Mouse (Mus musculus): ENCODE data around the gene Wdfy2.
"Not testable (repeated sequence)": the region's sequence is repeated elsewhere in the genome, so short reads cannot be mapped to it uniquely, and the experiment has no call there.

Wdfy2 gene

GRCm38 (mm10) chr14:62880084-62880851, 42.8 kb downstream of the Wdfy2 start:
- DNase-seq = no peak

GRCm38 (mm10) chr14:62882061-62882614, 44.7 kb downstream of the Wdfy2 start:
- DNase-seq = peak in 1 of 2 experiments; percentile 14

GRCm38 (mm10) chr14:62883551-62883950, 46.1 kb downstream of the Wdfy2 start:
- DNase-seq = no peak

GRCm38 (mm10) chr14:62884171-62884570, 46.7 kb downstream of the Wdfy2 start:
- DNase-seq = no peak

- no peak for DNase-seq
Observed at GRCm38 (mm10) chr14:62884639-62885038, 47.2 kb downstream of the Wdfy2 start.

- DNase-seq = no peak
Observed at GRCm38 (mm10) chr14:62885146-62885545, 47.7 kb downstream of the Wdfy2 start.

- DNase-seq = no peak
Observed at GRCm38 (mm10) chr14:62891401-62891800, 53.9 kb downstream of the Wdfy2 start.

- DNase-seq = no peak
Observed at GRCm38 (mm10) chr14:62892771-62893641, 55.5 kb downstream of the Wdfy2 start.

- DNase-seq = not testable (repeated sequence)
Observed at GRCm38 (mm10) chr14:62893642-62894180, 56.2 kb downstream of the Wdfy2 start.

- DNase-seq = no peak
Observed at GRCm38 (mm10) chr14:62894924-62895840, 57.7 kb downstream of the Wdfy2 start.

GRCm38 (mm10) chr14:62898061-62898460, 60.6 kb downstream of the Wdfy2 start:
- DNase-seq = no peak

- DNase-seq = no peak
Observed at GRCm38 (mm10) chr14:62907888-62908287, 70.4 kb downstream of the Wdfy2 start.

- DNase-seq = no peak
Observed at GRCm38 (mm10) chr14:62908550-62908949, 71.1 kb downstream of the Wdfy2 start.

- DNase-seq = no peak
Observed at GRCm38 (mm10) chr14:62910859-62911258, 73.4 kb downstream of the Wdfy2 start.

GRCm38 (mm10) chr14:62915146-62915685, 77.7 kb downstream of the Wdfy2 start:
- DNase-seq = no peak

- no peak for DNase-seq
Observed at GRCm38 (mm10) chr14:62916488-62917034, 79.1 kb downstream of the Wdfy2 start.

GRCm38 (mm10) chr14:62921401-62921800, 83.9 kb downstream of the Wdfy2 start:
- DNase-seq = no peak

- no peak for DNase-seq
Observed at GRCm38 (mm10) chr14:62922637-62923036, 85.2 kb downstream of the Wdfy2 start.

- peak; percentile 23 to 34 for DNase-seq
Observed at GRCm38 (mm10) chr14:62924800-62925199, 87.3 kb downstream of the Wdfy2 start.

- no peak for DNase-seq
Observed at GRCm38 (mm10) chr14:62928101-62928541, 90.6 kb downstream of the Wdfy2 start.

GRCm38 (mm10) chr14:62935361-62935760, 97.9 kb downstream of the Wdfy2 start:
- no peak for DNase-seq

All from thymus, postnatal 36 days (tissue).